Mouse (Mus musculus) heart, postnatal 0 days (tissue): ENCODE results near the gene Stab2. TPM values are rescaled to one million over a fixed set of nuclear protein-coding genes. Genes with fewer than 3 reads are reported as not detected.

Source experiments
- ATAC-seq: fragments of 200-750 bp; cut with Nextera tagmentation; 2 replicates; pipeline ENCODE4 v1.8.0; 2017; ENCODE audit warnings: low read depth, moderate number of reproducible peaks, moderate library complexity; ENCODE audit not compliant: insufficient read depth
- DNase-seq: peaks from one replicate; pipeline ENCODE4 v3.0.0-alpha.2; 2016; ENCODE audit warnings: low spot score
- H3K27ac ChIP-seq: fragments of 300-500 bp; sonication (generic); 2 replicates; pipeline ENCODE4 v1.5.1; 2014; ENCODE audit warnings: low read depth, mild to moderate bottlenecking
- H3K27me3 ChIP-seq: fragments of 300-500 bp; sonication (generic); 2 replicates; pipeline ENCODE4 v1.6.1; 2014; ENCODE audit warnings: low read length, mixed read lengths; ENCODE audit not compliant: control insufficient read depth, insufficient read depth
- H3K36me3 ChIP-seq: fragments of 300-500 bp; sonication (generic); replicated peaks from 2 replicates; pipeline ENCODE4 v1.6.1; 2014; ENCODE audit warnings: low read length, mixed read lengths; ENCODE audit not compliant: control insufficient read depth, insufficient read depth
- H3K4me1 ChIP-seq: fragments of 300-500 bp; sonication (generic); 2 replicates; pipeline ENCODE4 v1.6.1; 2014; ENCODE audit warnings: antibody characterized with exemption; ENCODE audit not compliant: control insufficient read depth, insufficient read depth
- H3K4me2 ChIP-seq: fragments of 300-500 bp; sonication (generic); 2 replicates; pipeline ENCODE4 v1.6.1; 2014; ENCODE audit warnings: low read depth, mild to moderate bottlenecking, low read length, moderate library complexity
- H3K4me3 ChIP-seq: fragments of 300-500 bp; sonication (generic); 2 replicates; pipeline ENCODE4 v1.5.1; 2014; ENCODE audit warnings: low read depth, low read length
- H3K9ac ChIP-seq: fragments of 300-500 bp; sonication (generic); replicated peaks from 2 replicates; pipeline ENCODE4 v1.6.1; 2014; ENCODE audit warnings: low read depth, low read length, mixed read lengths
- H3K9me3 ChIP-seq: fragments of 300-500 bp; sonication (generic); replicated peaks from 2 replicates; pipeline ENCODE4 v1.6.1; 2016; ENCODE audit warnings: low read length; ENCODE audit not compliant: control insufficient read depth
- CTCF ChIP-seq: IDR thresholded peaks from 2 replicates; pipeline ENCODE4 v1.5.1; 2016; ENCODE audit warnings: antibody characterized with exemption, control low read depth, low read depth
- EP300 ChIP-seq: IDR thresholded peaks from 2 replicates; pipeline ENCODE4 v1.6.1; 2016; ENCODE audit warnings: antibody characterized with exemption, low read depth
- WGBS: fragments of 180-500 bp; shearing (Covaris S2); extraction: QIAGEN DNeasy Blood & Tissue Kit; methylation state at CpG from one replicate; pipeline ENCODE4 v1.1.7; 2014; 5-methylcytosine and 5-hydroxymethylcytosine counted together
- polyA plus RNA-seq: library from polyadenylated mRNA; unstranded; fragments of >200 nt; fragmentation: Nextera tagmentation; extraction: Ambion mirVana; gene quantifications from 2 replicates; pipeline ENCODE4 v1.2.1, GENCODE M21; 2015
- total RNA-seq: library from RNA; depleted of rRNA; stranded (reverse); fragments of >200 nt; gene quantifications from 2 replicates; pipeline ENCODE4 v1.2.3, GENCODE M21; 2014; ENCODE audit warnings: low replicate concordance

Gene Stab2
- total and polyA plus RNA-seq, 2 experiments from 2014 or later = 0.22 to 3.9 TPM

GRCm38 (mm10) chr10:86878721-86879120 lies 129.1 kb downstream of the Stab2 start:
- WGBS = 84% methylated on average over 7 of the region's 7 CpGs
- no peak overlapping the region for H3K9ac ChIP-seq
- H3K27me3 ChIP-seq = no peaks in the 10 kb centered on the region
- H3K36me3 ChIP-seq = no peaks in the 10 kb centered on the region
- DNase-seq (no peak), ATAC-seq (no peak)
- no peaks in the 10 kb centered on the region for H3K9me3 ChIP-seq
- H3K4me2 ChIP-seq = no peak overlapping the region
- no peak overlapping the region for H3K27ac ChIP-seq
- H3K4me3 ChIP-seq = no peak overlapping the region
- H3K4me1 ChIP-seq = no peaks in the 10 kb centered on the region
- TF ChIP-seq EP300 (no peak), CTCF (no peak)

- H3K9ac ChIP-seq = no peak overlapping the region
These were observed 135.2 kb downstream of the Stab2 start for GRCm38 (mm10) chr10:86872591-86872990.

GRCm38 (mm10) chr10:86872121-86872520 lies 135.7 kb downstream of the Stab2 start:
- 51% methylated on average over 7 of the region's 7 CpGs for WGBS
- no peak overlapping the region for H3K4me2 ChIP-seq
- H3K9me3 ChIP-seq = no peaks in the 10 kb centered on the region
- DNase-seq (no peak), ATAC-seq (no peak)
- no peaks in the 10 kb centered on the region for H3K27me3 ChIP-seq
- H3K27ac ChIP-seq = no peak overlapping the region
- H3K4me1 ChIP-seq = peaks cover 6% of the 10 kb centered on the region; the same call in 1 of the 2 replicates
- TF ChIP-seq CTCF (no peak), EP300 (no peak)
- no peak overlapping the region for H3K4me3 ChIP-seq
- H3K9ac ChIP-seq = no peak overlapping the region
- H3K36me3 ChIP-seq = no peaks in the 10 kb centered on the region

More at GRCm38 (mm10) chr10:86872591-86872990, 135.2 kb downstream of the Stab2 start:
- Histone ChIP-seq H3K36me3 (no peaks in the 10 kb centered on the region), H3K4me1 (peaks cover 6% of the 10 kb centered on the region; the same call in 1 of the 2 replicates), H3K4me2 (no peak overlapping the region), H3K4me3 (no peak overlapping the region), H3K9me3 (no peaks in the 10 kb centered on the region), H3K27ac (peak overlapping the region; percentile 46; the same call in 1 of the 2 replicates), H3K27me3 (no peaks in the 10 kb centered on the region)
- 52% methylated on average over 5 of the region's 5 CpGs for WGBS
- TF ChIP-seq EP300 (no peak), CTCF (no peak)
- DNase-seq (no peak), ATAC-seq (peak; percentile 30; the same call in 1 of the 2 replicates)

- Histone ChIP-seq H3K27me3 (no peaks in the 10 kb centered on the region), H3K4me3 (no peak overlapping the region), H3K9me3 (no peaks in the 10 kb centered on the region), H3K4me2 (no peak overlapping the region), H3K4me1 (no peaks in the 10 kb centered on the region), H3K36me3 (no peaks in the 10 kb centered on the region), H3K9ac (no peak overlapping the region), H3K27ac (no peak overlapping the region)
- no peak for DNase-seq
- TF ChIP-seq CTCF (peak; percentile 8; the same call in 1 of the 2 replicates), EP300 (no peak)
- ATAC-seq = no peak
- WGBS = 86% methylated on average over 6 of the region's 6 CpGs
These were observed 144.4 kb downstream of the Stab2 start for GRCm38 (mm10) chr10:86863429-86863828.

- ATAC-seq = no peak
- Histone ChIP-seq H3K9me3 (no peaks in the 10 kb centered on the region), H3K4me2 (no peak overlapping the region), H3K36me3 (no peaks in the 10 kb centered on the region), H3K27me3 (no peaks in the 10 kb centered on the region), H3K27ac (no peak overlapping the region), H3K9ac (no peak overlapping the region), H3K4me1 (no peaks in the 10 kb centered on the region), H3K4me3 (no peak overlapping the region)
- DNase-seq = no peak
- TF ChIP-seq CTCF (no peak), EP300 (no peak)
- WGBS = 88% methylated on average over 6 of the region's 6 CpGs
These were observed 145.3 kb downstream of the Stab2 start for GRCm38 (mm10) chr10:86862496-86862895.

GRCm38 (mm10) chr10:86860396-86860795 lies 147.4 kb downstream of the Stab2 start:
- no peak overlapping the region for H3K4me3 ChIP-seq
- H3K9ac ChIP-seq = no peak overlapping the region
- no peak overlapping the region for H3K4me2 ChIP-seq
- no peaks in the 10 kb centered on the region for H3K27me3 ChIP-seq
- ATAC-seq (no peak), DNase-seq (no peak)
- WGBS = 75% methylated on average over 4 of the region's 4 CpGs
- H3K27ac ChIP-seq = no peak overlapping the region
- TF ChIP-seq EP300 = no peak
- TF ChIP-seq CTCF = no peak
- H3K9me3 ChIP-seq = no peaks in the 10 kb centered on the region
- H3K4me1 ChIP-seq = no peaks in the 10 kb centered on the region
- no peaks in the 10 kb centered on the region for H3K36me3 ChIP-seq
